Mouse (Mus musculus): ENCODE measurements around the gene Wdr89. TPM values are rescaled to one million over a fixed set of nuclear protein-coding genes. Genes with fewer than 3 reads are reported as not detected.

Gene Wdr89
- total RNA-seq, 2 experiments from 2014 or later: 2.2 to 2.3 TPM

Other genes with a start within 250 kb of the Wdr89 start
- gene Ppp2r5e, start 73.3 kb downstream of the Wdr89 start, total RNA-seq (2021): 10 to 100 TPM; 24.2 to 26.9 TPM
- gene Sgpp1, start 66.2 kb upstream of the Wdr89 start, total RNA-seq (2021): 10 to 100 TPM; 12.1 to 14.5 TPM
- 10 to 100 TPM; 18.3 to 20.9 TPM for gene Syne2, start 148.6 kb upstream of the Wdr89 start, total RNA-seq (2021)